Mouse (Mus musculus) gastrocnemius, adult 18-20 months (tissue): Measurements from ENCODE around the gene Fgd1. TPM values are rescaled to one million over a fixed set of nuclear protein-coding genes. Genes with fewer than 3 reads are reported as not detected.

ENCODE experiments used
- DNase-seq: peaks from one replicate; pipeline ENCODE4 v3.0.0; 2021; ENCODE audit warnings: low spot score
- total RNA-seq, 2 experiments: library from RNA; stranded (reverse); gene quantifications; 2 replicates each; pipeline ENCODE4 v1.2.3; 2021

Gene Fgd1
- total RNA-seq, 2 experiments from 2014 or later, result 2.0 to 2.3 TPM

GRCm38 (mm10) chrX:151085599-151085998, 39.6 kb downstream of the Fgd1 start:
- no peak for DNase-seq

- DNase-seq, result no peak
Observed at GRCm38 (mm10) chrX:151087418-151087817, 41.5 kb downstream of the Fgd1 start.

- DNase-seq, result peak; percentile 71
Observed at GRCm38 (mm10) chrX:151096171-151097058, 50.5 kb downstream of the Fgd1 start, which contains the start of gene Tsr2. Gene Tsr2, minus strand, starts transcription at chrX:151096543.

- DNase-seq, result peak; percentile 12
Observed at GRCm38 (mm10) chrX:151107301-151108067, 61.5 kb downstream of the Fgd1 start.

GRCm38 (mm10) chrX:151116795-151117194, 70.8 kb downstream of the Fgd1 start:
- DNase-seq, result peak; percentile 23

- peak; percentile 2 for DNase-seq
Observed at GRCm38 (mm10) chrX:151117432-151117831, 71.5 kb downstream of the Fgd1 start.

GRCm38 (mm10) chrX:151123933-151124332, 78.0 kb downstream of the Fgd1 start:
- DNase-seq, result no peak

GRCm38 (mm10) chrX:151130493-151130892, 84.5 kb downstream of the Fgd1 start:
- no peak for DNase-seq

- DNase-seq, result peak; percentile 11
Observed at GRCm38 (mm10) chrX:151132785-151133184, 86.8 kb downstream of the Fgd1 start.

Other genes with a start within 250 kb of the Fgd1 start
- 10 to 100 TPM; 10.7 to 11.6 TPM for gene Maged2, start 231.8 kb upstream of the Fgd1 start, total RNA-seq
- gene Gnl3l, start 28.8 kb upstream of the Fgd1 start, total RNA-seq, result 10 to 100 TPM; 37.3 to 42.7 TPM
- 1 to 10 TPM; 7.7 to 8.6 TPM for gene Tsr2, start 50.4 kb downstream of the Fgd1 start, total RNA-seq
- 1 to 10 TPM; 2.6 to 2.8 TPM for gene Wnk3, start 151.9 kb downstream of the Fgd1 start, total RNA-seq